Mouse (Mus musculus): ENCODE results near the gene Hdac9.
A peak's percentile ranks its signal among the peaks of the same experiment; 100 is the strongest.

DNA sequence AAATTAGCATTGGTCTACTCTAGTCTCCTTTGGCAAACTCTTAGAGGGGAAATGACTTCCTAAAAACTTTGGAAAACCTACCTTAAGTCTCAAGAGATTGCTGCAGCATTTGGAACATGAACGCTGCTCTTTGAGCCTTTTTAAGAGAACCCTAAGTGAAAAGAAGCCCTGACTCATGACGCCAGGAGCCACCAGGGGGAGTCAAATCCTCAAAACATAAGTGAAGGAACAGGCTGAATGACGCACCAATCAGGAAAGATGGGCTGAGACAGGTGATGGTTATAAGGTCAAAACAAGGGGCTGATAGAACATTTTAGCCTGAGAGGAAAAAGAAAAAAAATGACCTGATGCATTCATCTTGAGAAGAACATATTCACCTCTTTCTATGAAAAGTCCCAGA is 252.1 kb downstream of the Hdac9 start:
- TF ChIP-seq EP300 (IDR thresholded peaks at IDR 0.05; ENCODE audit: low read depth in 1 of 2, low read length in 2 of 2) = no peak
- peak; percentile 9 to 56 (median 44); a peak in 4 of 6 replicates for TF ChIP-seq CTCF (IDR thresholded peaks at IDR 0.05 in 2 of 3, conservative IDR thresholded peaks at IDR 0.05 in 1 of 3; ENCODE audit: control insufficient read depth in 1 of 3, insufficient read depth in 1 of 3, low read depth in 2 of 3, low read length in 3 of 3, poor library complexity in 1 of 3, severe bottlenecking in 1 of 3)
- no peak for TF ChIP-seq GATA1 (IDR thresholded peaks at IDR 0.05; ENCODE audit: low read depth, low read length)
- TF ChIP-seq POLR2A (IDR thresholded peaks at IDR 0.05; ENCODE audit: control insufficient read depth in 1 of 2, insufficient read depth in 1 of 2, low read depth in 1 of 2, low read length in 2 of 2, poor library complexity in 1 of 2) = no peak
- TF ChIP-seq NRF1 (IDR thresholded peaks at IDR 0.05; ENCODE audit: insufficient read depth, low read depth, low read length, poor library complexity, severe bottlenecking) = no peak
- TF ChIP-seq MYC (IDR thresholded peaks at IDR 0.05; ENCODE audit: low read depth, low read length) = no peak
- no peak for TF ChIP-seq ZNF384 (IDR thresholded peaks at IDR 0.05; ENCODE audit: low read depth, low read length)
- no peak for TF ChIP-seq MAX (IDR thresholded peaks at IDR 0.05; ENCODE audit: low read length)
- TF ChIP-seq POLR2AphosphoS2 (IDR thresholded peaks at IDR 0.05; ENCODE audit: low read length) = no peak
